Mouse (Mus musculus): Measurements from ENCODE around the gene Hsh2d.
A peak's percentile ranks its signal among the peaks of the same experiment; 100 is the strongest.

The Hsh2d gene

DNA sequence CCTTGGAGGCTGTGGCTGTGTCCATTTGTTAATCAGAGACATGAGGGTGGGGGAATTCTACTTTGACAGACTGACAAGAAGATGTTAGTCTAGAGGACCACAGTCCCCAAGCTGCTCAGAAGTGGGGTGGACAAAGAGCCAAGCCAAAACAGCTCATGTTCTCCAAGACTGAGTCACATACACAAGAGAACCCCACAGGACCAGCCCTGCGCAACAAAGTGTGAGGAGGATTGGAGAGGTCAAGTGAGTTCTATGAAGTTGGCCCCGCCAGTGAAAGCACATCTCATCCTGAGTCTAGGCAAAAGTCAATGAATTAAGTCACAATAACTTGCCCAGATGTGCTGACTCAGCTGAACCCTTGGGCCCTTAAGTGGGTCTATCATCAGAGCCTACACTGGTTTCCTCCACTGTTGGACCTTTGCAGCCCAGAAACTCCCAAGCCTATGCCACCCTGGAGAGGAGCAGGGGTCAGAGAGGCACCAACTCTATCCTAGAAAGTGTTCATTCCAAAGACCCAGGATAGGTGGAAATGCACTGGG lies 1.6 kb upstream of the Hsh2d start:
- no peak for DNase-seq (ENCODE audit: low read depth, low spot score)

DNA sequence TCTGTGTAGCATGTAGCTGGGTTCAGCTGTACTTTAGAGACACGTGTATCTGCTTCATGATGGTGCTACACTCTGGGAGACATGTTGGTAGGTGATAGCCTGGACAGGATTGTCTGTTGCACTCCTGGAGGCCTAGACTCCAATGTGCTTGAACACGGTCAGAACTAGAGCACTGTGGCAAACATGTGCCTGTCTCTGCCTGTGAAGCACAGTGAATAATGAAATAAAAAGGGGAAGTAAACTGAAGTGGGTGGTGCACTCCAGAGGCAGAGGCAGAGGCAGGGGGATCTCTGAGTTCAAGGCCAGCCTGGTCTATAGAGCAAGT lies 739 bp downstream of the Hsh2d start:
- no peak for DNase-seq (ENCODE audit: low read depth, low spot score)

GRCm38 (mm10) chr8:72192065-72192464 lies 2.6 kb downstream of the Hsh2d start:
- no peak for DNase-seq (ENCODE audit: low read depth, low spot score)

DNA sequence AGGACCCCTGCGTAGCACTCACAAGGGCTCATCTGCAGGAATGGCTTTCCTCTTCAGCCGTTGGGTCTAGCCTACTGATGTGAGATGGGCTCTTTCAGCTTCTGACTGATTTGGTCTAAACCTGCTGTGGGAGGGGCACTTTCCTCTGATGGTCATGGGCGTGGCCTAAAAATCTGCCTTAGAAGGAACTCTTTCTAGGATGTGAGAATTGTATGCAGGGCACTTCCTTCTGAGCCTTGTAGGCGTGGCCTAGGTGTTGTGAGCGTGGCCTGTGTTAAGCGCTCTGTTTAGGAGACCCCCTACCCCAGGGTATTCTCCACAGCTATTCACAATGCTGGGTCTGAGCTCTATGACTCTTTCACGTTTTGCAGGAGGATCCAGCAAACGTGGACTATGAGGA lies 8.6 kb downstream of the Hsh2d start:
- no peak for DNase-seq (ENCODE audit: low read depth, low spot score)

DNA sequence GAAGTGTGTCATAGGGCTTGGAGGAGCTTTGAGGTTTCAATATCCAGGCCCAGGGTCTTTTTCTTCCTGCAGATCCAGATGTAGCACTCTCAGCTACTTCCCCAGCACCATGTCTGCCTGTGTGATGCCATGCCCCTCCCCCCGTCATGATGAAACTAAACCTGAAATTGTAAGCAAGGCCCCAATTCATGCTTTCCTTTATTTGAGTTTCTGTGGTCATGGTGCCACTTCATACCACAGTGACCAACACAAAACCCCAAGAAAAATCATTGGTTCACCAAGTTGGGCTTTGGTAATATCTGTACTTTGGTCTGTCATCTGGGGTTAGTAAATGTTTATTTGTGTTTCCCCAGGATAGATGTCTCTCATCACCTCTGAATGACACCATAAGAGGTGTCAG lies 19.1 kb downstream of the Hsh2d start:
- no peak for DNase-seq (ENCODE audit: low read depth, low spot score)

GRCm38 (mm10) chr8:72210222-72210621 lies 20.8 kb downstream of the Hsh2d start:
- no peak for DNase-seq (ENCODE audit: low read depth, low spot score)

GRCm38 (mm10) chr8:72210710-72211109 lies 21.3 kb downstream of the Hsh2d start:
- peak; percentile 28 for DNase-seq (ENCODE audit: low read depth, low spot score)

DNA sequence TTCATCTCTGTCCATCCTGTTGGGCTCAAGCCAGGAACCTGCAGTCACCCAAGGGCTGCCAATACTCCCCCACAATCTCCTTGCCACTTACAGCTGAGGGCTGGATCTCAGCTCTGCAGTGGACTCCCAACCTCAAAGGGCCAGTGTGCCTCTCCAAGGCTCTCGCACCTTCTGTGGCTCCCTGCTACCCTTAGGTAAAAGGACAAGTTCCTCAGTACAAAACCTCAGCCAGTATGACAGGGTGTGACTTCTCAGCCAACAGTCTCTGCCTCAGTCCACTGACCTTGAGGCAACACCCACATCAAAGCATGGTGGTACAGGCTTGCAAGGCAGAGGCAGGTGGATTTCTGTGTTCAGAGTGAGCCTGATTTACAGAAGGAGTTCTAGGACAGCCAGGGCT lies 22.4 kb downstream of the Hsh2d start:
- no peak for DNase-seq (ENCODE audit: low read depth, low spot score)

- DNase-seq (ENCODE audit: low read depth, low spot score), result no peak
Measured at GRCm38 (mm10) chr8:72212751-72213150, 23.3 kb downstream of the Hsh2d start, which contains the start of gene Cib3. Gene Cib3 (minus strand): TSS chr8:72212837.

DNA sequence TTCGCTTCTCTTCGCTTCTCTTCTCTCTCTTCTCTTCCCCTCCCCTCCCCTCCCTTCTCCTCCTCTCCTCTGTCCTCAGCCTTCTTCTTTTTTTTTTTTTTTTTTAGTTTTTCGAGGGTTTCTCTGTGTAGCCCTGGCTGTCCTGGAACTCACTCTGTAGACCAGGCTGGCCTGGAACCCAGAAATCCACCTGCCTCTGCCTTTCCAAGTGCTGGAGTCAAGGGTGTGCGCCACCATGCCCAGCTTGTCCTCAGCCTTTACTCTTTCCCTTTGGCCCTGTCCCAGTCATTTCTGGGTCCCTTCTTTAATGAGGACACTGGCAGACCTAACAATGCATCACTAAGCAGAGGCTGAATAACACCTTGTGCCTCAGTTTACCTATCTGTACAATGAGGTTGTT lies 24.1 kb downstream of the Hsh2d start, which contains the start of gene Gm11034:
Gene Gm11034 (minus strand): TSS at position 101 of the 400 bp plus-strand sequence.
- no peak for DNase-seq (ENCODE audit: low read depth, low spot score)

DNA sequence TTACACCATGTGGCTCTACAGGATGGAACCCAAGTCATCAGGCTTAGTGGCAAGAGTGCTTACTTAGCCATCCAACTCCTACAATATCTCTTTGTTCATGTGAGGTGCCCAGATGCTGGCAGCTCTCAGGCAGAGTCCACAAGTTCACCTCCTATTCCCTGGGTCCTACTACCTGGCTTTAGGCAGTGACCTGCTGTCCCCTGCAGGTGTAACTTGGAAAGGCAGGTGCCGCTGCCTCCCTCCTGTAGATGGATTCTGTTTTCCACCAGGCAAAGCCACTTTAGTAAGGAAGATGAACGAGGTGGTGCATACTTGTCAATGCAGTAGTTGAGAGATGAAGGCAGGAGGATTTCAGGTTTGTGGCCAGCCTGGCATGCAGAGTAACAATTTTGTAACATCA lies 25.6 kb downstream of the Hsh2d start:
- peak; percentile 54 for DNase-seq (ENCODE audit: low read depth, low spot score)

DNA sequence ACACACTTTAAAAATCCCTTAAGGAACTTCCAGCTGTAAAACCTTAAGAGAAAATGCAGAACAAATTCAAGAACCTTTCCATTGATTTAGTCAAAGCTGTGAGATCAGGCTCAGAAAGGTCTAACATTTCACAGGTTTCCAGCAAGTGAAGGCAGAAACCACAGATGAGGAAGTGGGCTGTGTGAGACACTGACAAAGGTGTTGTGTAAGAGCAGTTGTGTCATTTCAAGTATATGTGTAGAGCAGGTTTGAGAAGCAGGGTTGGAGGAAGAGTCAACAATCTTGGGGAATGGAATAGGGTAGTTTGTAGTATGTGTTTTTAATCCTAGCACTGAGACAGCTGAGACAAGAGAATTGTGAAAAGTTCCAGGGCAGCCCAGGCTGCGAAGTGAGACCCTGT lies 26.4 kb downstream of the Hsh2d start:
- DNase-seq (ENCODE audit: low read depth, low spot score), result peak; percentile 66

GRCm38 (mm10) chr8:72218781-72219540 lies 29.5 kb downstream of the Hsh2d start:
- peak; percentile 10 for DNase-seq (ENCODE audit: low read depth, low spot score)

DNA sequence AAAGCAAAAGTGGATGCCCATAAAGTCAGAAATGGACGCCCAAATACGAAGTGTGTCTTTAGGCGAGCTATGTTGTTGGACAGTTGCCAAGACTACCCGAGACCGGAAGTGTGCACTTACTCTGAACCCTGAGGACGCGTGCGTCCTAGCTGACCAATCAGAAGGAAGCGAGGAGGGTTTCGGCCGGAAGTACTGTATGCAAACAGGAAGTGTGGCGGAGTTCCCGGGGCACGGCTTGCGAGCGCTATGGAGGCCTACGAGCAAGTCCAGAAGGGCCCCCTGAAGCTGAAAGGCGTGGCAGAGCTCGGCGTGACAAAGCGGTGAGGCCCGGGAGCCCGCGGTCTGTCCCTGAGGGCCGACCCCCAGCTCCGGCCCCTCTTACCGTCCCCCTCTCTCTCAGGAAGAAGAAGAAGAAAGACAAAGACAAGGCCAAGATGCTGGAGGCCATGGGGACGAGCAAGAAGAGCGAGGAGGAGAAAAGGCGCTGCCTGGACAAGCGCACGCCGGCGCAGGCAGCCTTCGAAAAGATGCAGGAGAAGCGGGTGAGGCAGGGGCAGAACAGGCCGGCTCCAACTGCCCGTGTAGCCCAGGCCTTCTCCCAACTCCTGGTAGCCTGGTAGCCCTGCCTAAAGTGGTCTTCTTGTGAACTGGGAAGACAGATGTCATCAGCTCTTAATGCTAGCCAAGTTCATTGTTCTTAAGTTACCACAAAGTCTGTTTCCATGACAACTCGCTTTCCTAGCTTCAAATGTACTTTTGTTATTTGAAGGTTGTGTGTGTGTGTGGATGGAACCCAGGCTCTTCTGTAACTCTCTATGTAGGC lies 30.3 kb downstream of the Hsh2d start, which contains the start of gene Fam32a:
Gene Fam32a (plus strand): TSS at position 190 of the 823 bp plus-strand sequence.
- peak; percentile 97 for DNase-seq (ENCODE audit: low read depth, low spot score)

DNA sequence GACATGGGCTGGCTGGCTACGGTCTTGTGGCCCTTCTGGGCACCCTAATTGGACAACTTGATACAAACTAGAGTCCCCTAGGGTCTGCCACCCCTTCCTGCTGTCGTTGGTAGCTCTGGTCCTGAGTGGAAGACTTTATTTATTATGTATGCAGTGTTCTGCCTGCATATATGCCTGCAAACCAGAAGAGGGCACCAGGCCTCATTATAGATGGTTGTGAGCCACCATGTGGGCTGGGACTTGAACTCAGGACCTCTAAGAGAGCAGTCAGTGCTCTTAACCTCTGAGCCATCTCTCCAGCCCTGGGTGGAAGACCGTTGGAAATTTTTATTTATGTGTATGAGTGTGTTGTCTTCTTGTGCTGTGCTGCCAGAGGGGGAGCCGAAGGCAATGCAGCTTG lies 31.3 kb downstream of the Hsh2d start:
- no peak for DNase-seq (ENCODE audit: low read depth, low spot score)

- DNase-seq (ENCODE audit: low read depth, low spot score), result no peak
Measured at GRCm38 (mm10) chr8:72222656-72223055, 33.2 kb downstream of the Hsh2d start.

DNA sequence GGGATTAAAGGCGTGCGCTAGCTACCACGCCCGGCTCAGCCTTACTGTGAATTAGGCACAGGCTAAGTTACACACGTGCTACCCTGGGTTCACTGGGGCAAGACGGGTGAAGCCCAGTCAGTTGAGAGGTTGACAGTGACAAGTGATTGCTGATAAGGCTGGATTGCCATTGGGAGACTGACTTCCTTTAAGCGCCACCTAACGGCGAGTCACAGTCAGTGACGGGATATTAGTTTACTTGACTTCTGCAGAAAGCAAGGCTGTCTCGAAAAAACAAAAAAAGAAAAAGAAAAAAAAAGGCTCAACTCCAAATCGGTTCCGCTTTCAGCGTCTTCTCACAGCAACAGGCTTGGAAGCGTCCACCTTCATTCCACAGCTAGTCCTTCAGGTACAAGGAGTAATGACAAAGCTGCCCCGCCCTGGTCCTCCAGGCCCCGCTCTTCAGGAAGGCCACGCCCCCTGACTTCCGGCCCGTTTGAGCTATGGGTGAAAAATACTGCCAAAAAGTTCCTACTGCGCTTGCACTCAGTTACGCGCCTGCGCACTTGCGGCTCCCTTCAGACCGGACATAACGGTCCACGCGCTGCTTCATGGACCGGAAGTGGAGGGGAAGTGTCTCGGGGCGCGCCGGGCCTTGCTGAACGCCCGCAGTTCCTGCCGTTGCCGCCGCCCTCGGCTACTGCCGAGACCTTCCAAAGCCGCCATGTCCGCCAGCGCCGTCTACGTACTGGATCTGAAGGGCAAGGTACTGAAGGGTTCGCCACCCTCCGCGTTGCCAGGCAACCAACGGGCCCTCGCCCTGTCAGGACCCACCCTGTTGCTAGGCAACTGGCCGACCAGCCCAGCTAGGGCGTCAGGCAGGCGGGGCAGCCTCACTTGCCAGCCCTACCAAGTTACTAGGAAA lies 50.3 kb downstream of the Hsh2d start, which contains the start of gene Ap1m1:
Gene Ap1m1 (plus strand): TSS at position 520 of the 904 bp plus-strand sequence.
- peak; percentile 99 for DNase-seq (ENCODE audit: low read depth, low spot score)

- no peak for DNase-seq (ENCODE audit: low read depth, low spot score)
Measured at GRCm38 (mm10) chr8:72240403-72240763, 50.9 kb downstream of the Hsh2d start.

DNA sequence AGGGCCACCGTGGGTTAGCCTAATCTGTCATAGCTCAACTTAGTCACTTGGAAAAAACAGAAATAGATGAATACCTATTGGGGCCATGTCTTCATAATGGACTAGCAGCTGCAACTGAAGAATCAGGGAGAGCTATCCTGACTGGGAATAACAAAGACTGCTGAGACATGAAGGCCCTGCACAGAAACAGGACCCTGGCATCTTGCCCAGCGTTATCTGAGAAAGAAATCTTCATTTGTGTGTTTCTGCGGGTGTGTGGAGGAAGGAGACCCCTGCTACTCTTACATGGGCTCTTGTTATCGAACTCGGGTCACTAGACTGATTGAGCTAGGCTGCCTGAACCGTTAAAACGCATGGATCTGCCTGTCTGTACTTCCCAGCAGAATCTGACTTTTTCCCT lies 51.5 kb downstream of the Hsh2d start:
- DNase-seq (ENCODE audit: low read depth, low spot score), result no peak

- no peak for DNase-seq (ENCODE audit: low read depth, low spot score)
Measured at GRCm38 (mm10) chr8:72242226-72242625, 52.8 kb downstream of the Hsh2d start.

GRCm38 (mm10) chr8:72244610-72245009 lies 55.2 kb downstream of the Hsh2d start:
- DNase-seq (ENCODE audit: low read depth, low spot score), result no peak
